18 mouse cellular contexts compared by ENCODE assay signal in the genomic region with DNA sequence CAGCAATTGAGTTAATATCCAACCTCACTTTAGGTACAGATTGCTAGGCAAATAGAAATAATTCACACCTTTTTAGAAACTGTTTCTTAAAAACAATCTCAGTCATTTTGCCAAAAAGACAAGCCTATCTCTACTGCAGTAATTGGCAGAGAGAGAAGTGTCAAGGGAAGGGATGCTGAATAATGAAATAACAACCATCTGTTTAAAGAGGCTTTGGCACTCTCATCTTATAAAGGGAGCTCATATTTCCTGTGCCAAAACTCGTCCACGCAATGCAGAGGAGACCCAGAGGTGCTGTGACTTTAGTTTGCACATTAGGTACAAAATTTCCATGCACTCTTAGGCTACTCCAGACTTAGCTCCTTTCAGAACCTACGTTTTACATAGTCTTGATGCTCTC.
"Had no signal": no experiment of that assay in that cellular context is flagged by ENCODE, and none has a peak within 500 bp of the region (broad histone marks: within the 10 kb centered on the region; RNA-seq: fewer than 3 reads in every experiment).

No protein-coding gene starts in this region.

- H3K9me3 ChIP-seq: liver, embryonic 13.5 days; midbrain, embryonic 12.5 days; neural tube, embryonic 12.5 days; neural tube, embryonic 15.5 days had no signal

- H3K4me1 ChIP-seq: liver, embryonic 13.5 days; midbrain, embryonic 12.5 days; neural tube, embryonic 12.5 days; neural tube, embryonic 15.5 days had no signal

- H3K4me3 ChIP-seq: left cerebral cortex, adult 2 months; liver, embryonic 13.5 days; midbrain, embryonic 12.5 days; neural tube, embryonic 12.5 days; neural tube, embryonic 15.5 days had no signal

- H3K9ac ChIP-seq: liver, embryonic 13.5 days; midbrain, embryonic 12.5 days; neural tube, embryonic 12.5 days; neural tube, embryonic 15.5 days had no signal

- DNase-seq: kidney, adult 18-20 months; kidney, adult 9 months; kidney, postnatal 14 days; kidney, postnatal 4 days; layer of hippocampus, postnatal 36 days; liver, embryonic 13.5 days; lung, adult 2 months; right cerebral cortex, adult 18-20 months; right cerebral cortex, postnatal 14 days; right cerebral cortex, postnatal 4 days; thymus, postnatal 25 days had no signal

- H3K4me2 ChIP-seq: liver, embryonic 13.5 days; midbrain, embryonic 12.5 days; neural tube, embryonic 12.5 days; neural tube, embryonic 15.5 days had no signal

- H3K27me3 ChIP-seq: liver, embryonic 13.5 days; midbrain, embryonic 12.5 days; neural tube, embryonic 12.5 days; neural tube, embryonic 15.5 days had no signal

- H3K27ac ChIP-seq: left cerebral cortex, adult 2 months; liver, embryonic 13.5 days; macrophage; midbrain, embryonic 12.5 days; neural tube, embryonic 12.5 days; neural tube, embryonic 15.5 days; stomach, postnatal 0 days had no signal

- H3K36me3 ChIP-seq: liver, embryonic 13.5 days; midbrain, embryonic 12.5 days; neural tube, embryonic 12.5 days; neural tube, embryonic 15.5 days had no signal

- ATAC-seq: midbrain, embryonic 16.5 days had no signal
